Mouse (Mus musculus): ENCODE results near the gene Hnrnpd.
A peak's percentile ranks its signal among the peaks of the same experiment; 100 is the strongest.

Gene Hnrnpd

DNA sequence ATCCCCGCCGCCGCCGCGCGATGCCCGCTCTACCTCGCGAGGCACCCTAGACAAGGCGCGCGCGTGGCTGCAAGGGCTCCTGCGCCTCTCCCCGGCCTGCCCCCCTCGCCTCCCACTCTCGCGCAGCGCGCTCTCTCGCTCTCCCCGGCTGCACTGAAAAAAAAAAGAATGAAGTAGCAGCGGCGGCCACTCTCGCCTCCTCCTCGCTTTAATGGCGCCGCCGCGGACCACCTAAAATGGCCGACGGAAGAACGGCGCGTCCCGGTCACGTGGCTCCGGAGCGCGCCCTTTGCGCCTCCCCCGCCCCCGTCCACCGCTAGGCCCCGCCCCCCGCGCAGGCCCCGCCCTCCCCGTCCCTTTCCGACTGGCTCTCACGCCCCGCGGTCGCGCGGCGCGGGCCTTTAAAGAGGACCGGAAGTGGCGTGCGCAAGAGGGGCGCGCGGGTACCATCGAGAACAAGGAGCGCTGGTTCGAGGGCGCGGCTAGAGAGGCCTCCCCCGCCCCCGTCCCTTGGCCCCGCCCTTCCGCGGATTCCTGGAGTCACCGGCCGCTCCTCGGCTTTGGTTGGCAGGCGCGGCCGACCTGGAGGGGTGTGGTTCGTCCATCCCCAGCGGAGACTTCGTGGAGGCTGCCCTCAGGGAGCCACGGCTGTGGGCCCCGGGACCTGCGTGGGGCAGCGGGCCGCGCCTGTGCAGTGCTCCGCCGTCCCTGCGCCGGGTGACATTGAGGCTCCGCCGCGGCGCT, at the start of gene Hnrnpd, which contains the start of gene 4930524J08Rik:
Gene Hnrnpd (minus strand): TSS at position 240 of the 744 bp plus-strand sequence.
Gene 4930524J08Rik (plus strand): TSS at position 363 of the 744 bp plus-strand sequence.
- peak; percentile 96 for DNase-seq (ENCODE audit: inconsistent age in 2 of 2, low spot score in 1 of 2)

DNA sequence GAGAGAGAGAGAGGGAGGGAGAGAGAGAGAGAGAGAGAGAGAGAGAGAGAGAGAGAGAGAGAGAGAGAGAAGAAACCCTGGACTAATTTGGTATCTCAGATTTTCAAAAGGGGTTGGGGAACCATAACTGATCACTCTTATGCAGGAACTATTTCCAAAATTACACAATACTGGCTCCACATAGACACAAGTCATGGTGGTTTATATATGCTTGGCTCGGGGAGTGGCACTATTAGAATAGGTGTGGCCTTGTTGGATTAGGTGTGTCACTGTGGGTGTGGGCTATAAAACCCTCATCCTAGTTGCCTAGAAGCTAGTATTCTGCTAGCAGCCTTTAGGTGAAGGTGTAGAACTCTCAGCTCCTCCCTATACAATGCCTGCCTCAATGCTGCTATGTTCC, 46.1 kb upstream of the Hnrnpd start:
- no peak for DNase-seq (ENCODE audit: inconsistent age in 2 of 2, low spot score in 1 of 2)

DNA sequence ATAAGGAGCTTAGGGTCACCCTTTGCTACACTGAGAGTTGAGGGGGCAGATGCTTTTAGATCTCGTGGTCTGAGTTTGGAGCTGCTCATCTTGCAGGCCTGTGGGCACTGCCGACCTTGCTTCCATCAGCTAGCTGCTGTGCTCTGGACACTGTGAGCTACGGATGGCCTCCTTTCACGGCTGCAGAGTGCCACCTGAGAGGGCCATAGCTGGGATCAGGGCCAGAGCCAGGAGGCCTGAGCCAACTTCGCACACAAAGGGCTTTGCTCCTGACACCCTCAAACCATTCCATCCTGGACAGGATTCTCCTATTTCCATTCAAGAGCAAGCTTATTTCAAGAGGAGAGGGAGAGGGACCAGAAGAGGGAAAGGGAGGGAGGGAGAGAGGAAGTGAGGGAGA, 45.7 kb upstream of the Hnrnpd start:
- no peak for DNase-seq (ENCODE audit: inconsistent age in 2 of 2, low spot score in 1 of 2)

DNA sequence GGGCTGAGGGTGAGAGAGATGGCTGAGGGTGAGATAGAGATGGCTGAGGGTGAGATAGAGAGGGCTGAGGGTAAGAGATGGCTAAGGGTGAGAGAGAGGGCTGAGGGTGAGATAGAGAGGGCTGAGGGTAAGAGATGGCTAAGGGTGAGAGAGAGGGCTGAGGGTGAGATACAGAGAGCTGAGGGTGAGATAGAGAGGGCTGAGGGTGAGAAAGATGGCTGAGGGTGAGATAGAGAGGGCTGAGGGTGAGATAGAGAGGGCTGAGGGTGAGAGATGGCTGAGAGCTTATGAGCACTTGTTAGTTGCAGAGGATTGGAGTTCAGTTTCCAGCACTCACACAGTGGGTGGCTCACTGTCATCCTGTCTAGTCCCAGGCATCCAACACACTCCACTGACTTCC, 41.4 kb upstream of the Hnrnpd start:
- DNase-seq (ENCODE audit: inconsistent age in 2 of 2, low spot score in 1 of 2): no peak

GRCm38 (mm10) chr5:100012599-100012998, 33.9 kb upstream of the Hnrnpd start:
- no peak for DNase-seq (ENCODE audit: inconsistent age in 2 of 2, low spot score in 1 of 2)

DNA sequence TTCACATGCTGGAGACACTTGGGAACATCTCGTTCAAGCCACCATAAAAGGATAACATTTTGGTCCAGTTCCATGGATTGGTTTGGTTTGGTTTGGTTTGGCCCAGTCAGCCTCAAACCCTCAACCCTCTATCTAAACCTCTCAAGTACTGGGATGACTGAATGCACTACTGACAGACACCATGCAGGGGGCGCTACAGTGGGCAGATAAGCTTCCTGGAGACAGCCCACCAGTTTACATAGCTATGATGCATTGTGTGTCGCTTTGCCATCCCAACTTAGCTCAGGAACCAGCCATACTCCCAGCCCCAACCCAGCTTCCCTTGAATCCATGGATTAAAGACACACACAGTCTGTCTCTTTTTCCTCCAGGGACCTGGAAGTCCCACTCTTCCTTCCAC, 29.7 kb upstream of the Hnrnpd start:
- DNase-seq (ENCODE audit: inconsistent age in 2 of 2, low spot score in 1 of 2): no peak

GRCm38 (mm10) chr5:100007040-100007375, 28.3 kb upstream of the Hnrnpd start:
- no peak for DNase-seq (ENCODE audit: inconsistent age in 2 of 2, low spot score in 1 of 2)

DNA sequence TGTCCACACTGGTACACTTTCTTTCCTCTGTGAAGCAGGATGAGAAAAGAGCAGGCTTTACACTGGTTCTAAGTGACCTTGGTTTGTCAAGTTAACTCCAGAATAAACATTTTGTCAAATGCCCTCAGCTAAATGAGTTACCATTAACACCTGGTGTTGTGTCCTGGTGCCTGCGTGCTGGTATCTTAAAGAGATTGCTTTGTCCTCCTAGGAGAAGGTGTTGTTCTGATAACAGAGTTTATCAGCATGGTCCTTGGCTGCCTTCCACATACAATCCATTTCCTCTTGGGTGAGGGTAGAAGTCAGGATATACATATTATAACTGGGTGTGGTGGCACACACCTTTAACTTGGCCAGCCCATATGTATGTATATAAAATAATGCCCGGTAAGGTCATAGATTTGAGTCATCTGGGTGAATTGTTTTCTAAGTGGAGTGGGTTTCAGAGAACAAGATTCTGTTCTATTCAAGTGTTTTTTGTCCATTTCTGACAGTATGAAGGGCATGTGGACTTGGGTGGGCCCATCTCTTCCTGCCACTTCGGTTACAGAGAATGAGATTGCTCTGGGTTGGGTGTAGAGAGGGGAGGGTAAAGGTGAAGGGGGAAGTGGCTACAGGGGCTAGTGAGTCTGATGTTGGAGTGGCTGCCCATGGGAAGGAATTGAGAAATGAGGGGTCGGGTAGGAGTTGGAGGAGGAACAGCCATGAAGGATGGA, 27.7 kb upstream of the Hnrnpd start:
- no peak for DNase-seq (ENCODE audit: inconsistent age in 2 of 2, low spot score in 1 of 2)

DNA sequence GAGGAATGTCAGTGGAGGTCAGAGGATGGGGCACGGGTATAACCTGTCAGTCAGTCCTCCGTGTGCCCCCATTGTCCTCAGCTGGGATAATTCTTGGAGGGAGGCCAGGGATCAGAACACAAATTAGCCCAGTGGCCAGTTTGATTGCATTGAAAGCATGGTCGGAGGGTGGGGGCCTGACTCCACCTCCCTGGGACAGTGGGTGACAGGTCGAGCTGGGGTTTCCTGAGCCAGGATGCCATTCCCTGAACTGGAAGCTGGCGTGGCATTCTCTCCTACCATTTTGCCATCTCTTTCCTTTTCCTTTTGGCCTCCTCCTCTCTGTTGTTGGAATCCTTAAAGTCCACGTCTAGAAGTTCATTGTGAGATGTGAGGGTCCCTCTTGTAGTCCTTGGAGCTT, 27.2 kb upstream of the Hnrnpd start:
- DNase-seq (ENCODE audit: inconsistent age in 2 of 2, low spot score in 1 of 2): no peak

- peak; percentile 18 to 38 for DNase-seq (ENCODE audit: inconsistent age in 2 of 2, low spot score in 1 of 2)
Measured at GRCm38 (mm10) chr5:100005431-100005830, 26.7 kb upstream of the Hnrnpd start.

DNA sequence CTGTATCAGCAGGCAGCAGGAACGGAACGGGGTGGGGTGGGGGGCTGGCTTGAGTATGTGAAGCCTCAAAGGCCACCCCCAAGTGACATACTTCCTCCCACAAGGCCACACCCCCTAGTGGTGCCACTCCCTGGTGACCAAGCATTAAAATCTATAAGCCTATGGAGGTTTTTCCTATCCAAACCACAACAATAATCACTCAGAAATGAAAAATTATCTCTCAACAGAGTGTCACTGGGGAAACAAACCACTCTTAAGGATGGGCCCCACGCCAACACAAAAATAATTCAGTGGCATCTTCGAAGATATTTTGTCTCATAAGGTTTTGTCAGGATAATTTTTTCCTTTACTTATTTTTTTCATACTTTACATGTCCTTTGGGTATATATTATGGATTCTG, 25.2 kb upstream of the Hnrnpd start:
- DNase-seq (ENCODE audit: inconsistent age in 2 of 2, low spot score in 1 of 2): no peak

DNA sequence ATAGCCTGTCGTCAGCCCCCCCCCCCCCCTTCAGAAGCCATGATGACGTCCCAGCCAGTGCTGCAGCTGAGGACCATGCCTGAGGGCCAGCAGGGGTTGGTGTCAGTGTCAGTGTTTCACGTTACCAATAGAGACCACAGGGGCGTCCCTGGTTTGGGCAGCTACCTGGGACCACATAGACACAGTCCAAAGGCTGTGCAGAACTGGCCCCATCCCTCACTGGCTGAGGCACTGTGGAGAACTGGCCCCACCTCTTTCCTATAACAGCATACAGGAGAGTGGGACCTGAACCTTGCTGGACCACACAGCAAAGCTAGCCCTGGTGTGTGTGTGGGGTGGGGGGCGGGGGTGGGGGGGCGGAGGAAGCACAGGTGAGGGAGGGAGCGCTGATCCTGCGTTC, 21.8 kb upstream of the Hnrnpd start:
- no peak for DNase-seq (ENCODE audit: inconsistent age in 2 of 2, low spot score in 1 of 2)

DNA sequence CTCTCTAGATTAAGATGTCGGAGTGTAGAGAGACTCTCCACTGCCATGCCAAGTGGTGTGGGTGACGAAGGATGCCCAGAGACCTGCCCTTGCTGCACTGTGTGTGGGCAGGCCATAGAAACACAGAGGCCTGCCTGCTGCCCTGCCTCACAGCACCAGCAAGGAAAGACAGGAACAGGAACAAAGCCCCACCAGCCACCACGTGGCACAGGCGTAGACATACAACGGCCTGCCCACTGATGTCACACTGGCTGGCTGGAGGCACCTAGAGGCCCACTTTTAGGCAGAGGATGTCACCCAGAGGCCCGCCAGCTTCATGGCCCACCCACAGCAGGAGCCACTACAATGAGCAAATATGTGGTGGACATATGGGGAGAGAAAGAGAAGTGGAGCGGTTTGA, 21.3 kb upstream of the Hnrnpd start:
- no peak for DNase-seq (ENCODE audit: inconsistent age in 2 of 2, low spot score in 1 of 2)

GRCm38 (mm10) chr5:99994680-99995079, 15.9 kb upstream of the Hnrnpd start:
- no peak for DNase-seq (ENCODE audit: inconsistent age in 2 of 2, low spot score in 1 of 2)

DNA sequence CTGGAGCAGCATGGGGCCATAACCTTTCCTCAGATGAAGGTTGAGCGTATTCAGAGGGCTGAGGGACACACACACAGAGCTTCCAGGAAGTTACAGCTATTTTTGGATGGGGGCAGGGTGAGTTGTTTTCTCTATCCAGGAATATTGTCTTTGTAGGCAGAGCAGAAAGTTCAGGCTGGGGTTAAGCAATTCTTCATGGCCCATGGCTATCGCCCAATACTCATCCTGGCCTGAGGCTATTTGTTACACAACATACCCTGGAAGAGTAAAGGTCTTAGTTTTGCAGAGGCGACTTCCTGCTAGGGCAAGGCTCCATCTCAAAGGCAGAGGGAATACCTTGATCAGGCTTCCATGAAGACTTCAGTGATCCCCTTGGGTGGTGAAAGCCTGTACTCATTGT, 15.4 kb upstream of the Hnrnpd start:
- DNase-seq (ENCODE audit: inconsistent age in 2 of 2, low spot score in 1 of 2): peak in 1 of 2 experiments; percentile 54

GRCm38 (mm10) chr5:99983452-99984061, 4.8 kb upstream of the Hnrnpd start:
- DNase-seq (ENCODE audit: inconsistent age in 2 of 2, low spot score in 1 of 2): no peak

DNA sequence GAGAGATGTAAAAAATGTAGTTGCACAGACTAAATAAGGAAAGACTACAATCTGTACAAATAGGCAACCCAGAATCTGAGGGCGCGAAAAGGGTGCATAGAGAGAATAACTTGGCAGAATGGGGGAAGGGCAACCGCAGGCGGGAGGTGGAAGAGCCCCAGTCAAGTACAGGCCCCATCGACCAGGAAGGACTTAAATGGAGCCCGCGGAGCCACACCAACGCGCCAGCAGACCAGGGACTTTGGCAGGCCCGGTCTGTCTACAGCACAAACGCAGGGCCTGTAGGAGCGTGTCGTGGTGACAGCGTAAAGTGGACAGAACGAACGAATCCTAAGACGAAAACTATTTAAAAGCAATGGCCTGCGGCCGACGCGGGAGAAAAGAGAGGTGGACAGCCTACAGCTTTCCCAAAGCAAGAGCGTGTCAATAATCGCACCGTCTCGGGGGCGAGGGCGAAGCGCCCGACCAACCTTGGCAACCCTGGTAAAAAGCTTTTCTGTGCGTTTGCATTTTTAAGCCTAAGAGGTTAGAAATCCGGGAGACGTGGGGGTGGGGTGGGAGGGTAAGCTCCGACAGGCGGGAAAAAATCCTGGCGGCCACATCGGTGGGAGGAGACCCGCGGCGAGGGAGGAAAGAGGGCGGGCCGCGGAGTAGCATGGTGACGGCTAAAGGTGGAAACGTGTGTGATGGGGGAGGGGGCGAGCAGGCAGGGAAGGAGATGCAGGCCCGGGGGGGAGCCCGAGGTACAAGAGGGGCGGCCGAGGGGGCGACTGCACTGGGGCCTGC, 1.0 kb downstream of the Hnrnpd start:
- DNase-seq (ENCODE audit: inconsistent age in 2 of 2, low spot score in 1 of 2): peak; percentile 85 to 92

DNA sequence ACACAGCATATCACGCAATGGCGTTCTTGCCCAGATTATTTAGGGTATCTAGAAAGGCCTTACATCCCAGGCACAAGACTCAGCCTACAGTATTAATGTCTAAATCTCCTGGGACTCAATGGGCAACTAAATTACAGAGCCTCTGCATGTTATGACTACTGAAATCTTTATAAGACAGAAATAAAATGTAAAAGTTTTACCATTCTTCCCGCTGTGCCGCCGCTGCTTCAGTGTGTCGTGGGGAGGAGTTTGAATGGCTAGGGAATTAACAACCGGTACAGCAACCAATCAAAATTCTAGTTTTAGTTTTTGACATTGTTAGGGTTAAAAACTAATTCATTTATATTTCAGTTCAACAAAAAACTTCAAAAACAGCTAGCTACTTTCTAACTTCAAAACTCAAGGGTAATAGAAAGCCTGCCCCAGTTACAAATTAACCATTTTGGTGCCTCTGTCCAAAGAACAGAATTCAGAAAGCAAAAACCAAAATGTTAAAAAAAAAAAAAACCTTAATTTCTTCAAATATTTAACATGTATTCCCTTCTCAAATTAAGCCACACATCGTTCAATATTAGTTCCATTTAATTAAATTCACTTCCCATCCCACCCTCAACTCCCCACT, 2.3 kb downstream of the Hnrnpd start:
- peak in 1 of 2 experiments; percentile 64 for DNase-seq (ENCODE audit: inconsistent age in 2 of 2, low spot score in 1 of 2)

- no peak for DNase-seq (ENCODE audit: inconsistent age in 2 of 2, low spot score in 1 of 2)
Measured at GRCm38 (mm10) chr5:99975776-99976175, 3.0 kb downstream of the Hnrnpd start.

GRCm38 (mm10) chr5:99975061-99975460, 3.7 kb downstream of the Hnrnpd start:
- DNase-seq (ENCODE audit: inconsistent age in 2 of 2, low spot score in 1 of 2): no peak

- peak in 1 of 2 experiments; percentile 69 for DNase-seq (ENCODE audit: inconsistent age in 2 of 2, low spot score in 1 of 2)
Measured at GRCm38 (mm10) chr5:99973941-99974340, 4.8 kb downstream of the Hnrnpd start.
